Mouse (Mus musculus) left cerebral cortex, postnatal 36 days (tissue): ENCODE measurements at regions not wholly inside any gene's neighbourhood (a gene's known extent, or its start where the extent isn't known, plus 50 kb on each side); places are given as distances from the start of the nearest gene placed in this dataset.

ENCODE experiments used
- DNase-seq, 2 experiments: peaks; one replicate each; pipeline ENCODE4 v3.0.0; 2021 to 2022; ENCODE audit warnings: low spot score in 2 of 2, mixed read lengths in 1 of 2
- intact Hi-C: fragments of 180-260 bp; cut with DNase I; formaldehyde crosslinking; loops from one replicate; pipeline ENCODE4 v1.15.1; 2025

- intact Hi-C loops = no loop called here
- DNase-seq = no peak
Measured at GRCm38 (mm10) chr10:95622879-95623517, 50.3 kb downstream of the Anapc15-ps start.

GRCm38 (mm10) chr10:95620796-95621195 lies 52.5 kb downstream of the Anapc15-ps start:
- intact Hi-C loops = no loop called here
- DNase-seq = no peak

GRCm38 (mm10) chr10:95619601-95620000 lies 53.6 kb downstream of the Anapc15-ps start:
- intact Hi-C loops = loop anchor here (5.0 kb wide), 1 partner anchor 57 kb away; the partner anchor contains the start of gene Nudt4
- no peak for DNase-seq

- DNase-seq = no peak
- intact Hi-C loops = loop anchor here (5.0 kb wide), 1 partner anchor 56 kb away; the partner anchor contains the start of gene Nudt4
Measured at GRCm38 (mm10) chr10:95618451-95619079, 54.6 kb upstream of the Nudt4 start.

GRCm38 (mm10) chr10:95616821-95617220 lies 52.9 kb upstream of the Nudt4 start:
- intact Hi-C loops = loop anchor here (5.0 kb wide), 1 partner anchor 55 kb away; the partner anchor contains the start of gene Nudt4

GRCm38 (mm10) chr10:95615849-95616650 lies 52.1 kb upstream of the Nudt4 start:
- intact Hi-C loops = loop anchor here (5.0 kb wide), 1 partner anchor 54 kb away; the partner anchor contains the start of gene Nudt4
- DNase-seq = peak; percentile 53 to 71

More at GRCm38 (mm10) chr10:95616821-95617220, 52.9 kb upstream of the Nudt4 start:
- no peak for DNase-seq
